Mouse (Mus musculus): Measurements from ENCODE around the gene Tmed9.
"Not testable (repeated sequence)": the region's sequence is repeated elsewhere in the genome, so short reads cannot be mapped to it uniquely, and the experiment has no call there.

Tmed9 gene

GRCm38 (mm10) chr13:55604606-55605005 lies 31.1 kb downstream of the Tmed9 start:
- DNase-seq (ENCODE audit: extremely low read depth, insufficient read length, low spot score), result no peak

- no peak for DNase-seq (ENCODE audit: extremely low read depth, insufficient read length, low spot score)
Measured at GRCm38 (mm10) chr13:55606899-55607623, 33.5 kb downstream of the Tmed9 start.

GRCm38 (mm10) chr13:55607624-55608006 lies 34.1 kb downstream of the Tmed9 start:
- DNase-seq (ENCODE audit: extremely low read depth, insufficient read length, low spot score), result no peak

GRCm38 (mm10) chr13:55611996-55612395 lies 38.5 kb downstream of the Tmed9 start:
- no peak for DNase-seq (ENCODE audit: extremely low read depth, insufficient read length, low spot score)

- no peak for DNase-seq (ENCODE audit: extremely low read depth, insufficient read length, low spot score)
Measured at GRCm38 (mm10) chr13:55613471-55613870, 39.9 kb downstream of the Tmed9 start.

- no peak for DNase-seq (ENCODE audit: extremely low read depth, insufficient read length, low spot score)
Measured at GRCm38 (mm10) chr13:55619328-55619727, 45.8 kb downstream of the Tmed9 start.

GRCm38 (mm10) chr13:55620275-55620674 lies 46.7 kb downstream of the Tmed9 start:
- no peak for DNase-seq (ENCODE audit: extremely low read depth, insufficient read length, low spot score)

GRCm38 (mm10) chr13:55622156-55622648 lies 48.7 kb downstream of the Tmed9 start:
- not testable (repeated sequence) for DNase-seq (ENCODE audit: extremely low read depth, insufficient read length, low spot score)

- DNase-seq (ENCODE audit: extremely low read depth, insufficient read length, low spot score), result peak; percentile 89
Measured at GRCm38 (mm10) chr13:55622649-55623541, 49.4 kb downstream of the Tmed9 start, which contains the start of gene Caml. TSS of gene Caml (plus strand) at chr13:55623005.

GRCm38 (mm10) chr13:55634639-55635127 lies 61.2 kb downstream of the Tmed9 start, which contains the start of gene Ddx46:
TSS of gene Ddx46 (plus strand) at chr13:55635027.
- peak; percentile 95 for DNase-seq (ENCODE audit: extremely low read depth, insufficient read length, low spot score)

GRCm38 (mm10) chr13:55635146-55635571 lies 61.6 kb downstream of the Tmed9 start:
- no peak for DNase-seq (ENCODE audit: extremely low read depth, insufficient read length, low spot score)

GRCm38 (mm10) chr13:55636185-55636983 lies 62.9 kb downstream of the Tmed9 start:
- DNase-seq (ENCODE audit: extremely low read depth, insufficient read length, low spot score), result no peak

GRCm38 (mm10) chr13:55640480-55640879 lies 66.9 kb downstream of the Tmed9 start:
- peak; percentile 45 for DNase-seq (ENCODE audit: extremely low read depth, insufficient read length, low spot score)

- no peak for DNase-seq (ENCODE audit: extremely low read depth, insufficient read length, low spot score)
Measured at GRCm38 (mm10) chr13:55644525-55644924, 71.0 kb downstream of the Tmed9 start.
